Mouse (Mus musculus): ENCODE data around the gene Pik3c2b.

- TF ChIP-seq CTCF (IDR thresholded peaks at IDR 0.05; ENCODE audit: insufficient read depth, low read depth, low read length): no peak
- no peak for TF ChIP-seq POLR2A (IDR thresholded peaks at IDR 0.05; ENCODE audit: insufficient read depth, low read depth, low read length)
Observed at GRCm38 (mm10) chr1:133132388-133133326, 87.2 kb downstream of the Pik3c2b start.

All from olfactory bulb, adult 2 months (tissue).